Mouse (Mus musculus): Measurements from ENCODE around the gene Stac. TPM values are rescaled to one million over a fixed set of nuclear protein-coding genes. Genes with fewer than 3 reads are reported as not detected.

Stac gene
- not detected in 2 replicates for total RNA-seq (2017)

GRCm38 (mm10) chr9:111689680-111690483, at the start of gene Stac:
Gene Stac, minus strand, starts transcription at chr9:111690348.
- ATAC-seq (replicated peaks; ENCODE audit: low read depth, poor library complexity, severe bottlenecking) = no peak

DNA sequence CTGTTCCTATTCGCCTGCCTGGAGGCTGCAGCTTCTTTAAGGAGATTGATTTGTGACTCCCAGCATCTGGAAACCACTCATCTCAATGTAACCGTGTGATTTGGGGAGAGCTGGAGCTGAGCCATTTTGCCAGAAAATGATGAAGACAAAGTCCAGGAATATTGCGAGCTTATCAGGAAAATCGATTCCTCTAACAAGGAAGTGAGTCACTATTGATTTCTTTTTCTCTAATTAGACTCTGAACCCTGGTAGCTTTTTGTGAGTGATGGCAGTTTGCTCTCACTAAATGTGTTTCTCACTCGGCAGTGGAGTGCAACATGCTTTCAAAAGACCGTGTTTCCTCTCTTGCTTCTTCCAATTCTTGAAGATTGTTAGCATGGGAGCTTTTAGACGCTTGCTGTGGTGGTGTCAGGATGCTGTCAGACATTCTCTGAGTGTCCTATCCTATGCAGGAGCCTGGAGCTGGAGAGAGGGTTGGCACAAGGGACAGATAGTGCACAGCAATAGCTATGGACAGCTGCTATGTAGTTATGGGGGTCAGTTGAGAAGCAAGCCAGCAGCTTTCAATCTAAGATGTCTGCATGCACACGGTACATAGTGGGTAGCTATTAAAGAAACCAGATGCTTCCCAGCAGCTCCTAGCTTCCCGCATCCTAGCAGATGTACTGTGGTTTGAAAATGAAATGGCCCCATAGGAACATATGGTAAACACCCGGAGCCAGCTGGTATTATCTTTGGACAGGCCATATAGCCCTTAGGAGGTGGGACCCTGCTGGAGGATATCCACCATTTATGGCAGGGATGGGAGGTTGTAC, 49.5 kb upstream of the Stac start:
- ATAC-seq (replicated peaks; ENCODE audit: low read depth, poor library complexity, severe bottlenecking) = no peak

GRCm38 (mm10) chr9:111739026-111739425, 48.9 kb upstream of the Stac start:
- no peak for ATAC-seq (replicated peaks; ENCODE audit: low read depth, poor library complexity, severe bottlenecking)

DNA sequence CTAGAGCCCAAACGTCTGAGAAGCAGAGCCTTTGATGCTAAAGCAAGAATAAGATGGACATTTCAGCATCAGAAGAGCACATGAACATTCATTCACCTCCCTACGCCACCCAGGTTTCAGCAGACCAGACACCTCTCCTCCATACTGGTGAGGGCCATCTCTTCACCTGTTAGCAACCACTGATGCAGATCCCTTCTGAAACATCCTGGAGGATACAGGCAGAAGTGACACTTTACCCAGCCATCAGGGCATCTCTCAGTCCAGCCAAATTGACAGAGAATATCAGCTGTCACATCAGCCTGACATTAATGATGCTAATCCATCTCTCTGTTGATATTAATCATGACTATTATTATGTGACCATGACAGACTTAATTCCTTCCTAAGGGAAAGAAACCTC, 47.6 kb upstream of the Stac start:
- no peak for ATAC-seq (replicated peaks; ENCODE audit: low read depth, poor library complexity, severe bottlenecking)

DNA sequence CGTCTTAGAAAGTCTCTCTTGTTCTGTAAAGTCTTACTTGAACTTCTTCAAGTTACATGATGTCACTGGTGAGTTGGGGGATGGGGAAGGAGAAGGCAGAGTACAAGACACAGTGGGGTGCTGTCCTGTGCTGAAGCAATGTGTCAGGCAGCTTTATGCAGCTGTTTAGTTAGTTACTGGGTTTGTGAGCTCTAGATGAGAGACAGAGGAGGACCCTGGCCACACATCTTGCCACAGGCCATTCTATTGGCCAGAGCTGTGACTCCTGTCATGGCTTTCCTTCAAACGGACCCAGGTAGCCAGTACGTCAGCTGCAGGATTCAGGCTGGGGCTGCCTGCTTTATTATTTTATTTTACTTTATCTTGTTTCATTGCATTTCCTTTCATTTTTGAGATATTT, 45.8 kb upstream of the Stac start:
- no peak for ATAC-seq (replicated peaks; ENCODE audit: low read depth, poor library complexity, severe bottlenecking)

- ATAC-seq (replicated peaks; ENCODE audit: low read depth, poor library complexity, severe bottlenecking) = no peak
These were observed 42.0 kb upstream of the Stac start for GRCm38 (mm10) chr9:111731939-111732670.

DNA sequence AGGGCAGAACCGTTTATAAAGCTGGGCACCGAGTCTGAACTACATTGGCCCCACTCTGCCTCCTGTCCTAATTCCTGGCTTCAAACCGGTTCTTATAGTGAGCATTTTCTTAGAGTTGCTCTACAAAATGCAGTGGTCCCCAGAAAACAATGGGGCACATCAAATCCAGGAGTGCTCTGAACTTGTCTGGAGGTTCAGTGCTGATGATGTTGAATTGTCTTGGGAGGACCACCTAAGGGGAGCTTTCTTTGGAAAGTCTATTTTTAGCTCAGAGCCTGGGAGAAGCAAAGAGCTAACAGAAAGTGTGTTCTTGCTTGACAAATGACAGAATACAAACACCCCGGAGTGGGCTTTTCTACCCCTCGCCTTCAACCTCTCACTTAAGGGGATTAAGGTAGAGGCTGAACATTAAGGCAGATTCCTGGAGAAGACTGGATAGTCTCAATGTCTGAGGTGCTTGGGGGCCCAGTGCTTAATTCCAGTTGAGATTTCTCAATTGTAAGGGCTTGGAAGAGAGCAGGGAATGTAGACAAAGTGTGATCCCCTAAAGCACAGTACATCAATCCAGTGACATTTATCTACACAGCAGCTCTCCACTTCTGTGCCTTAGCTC, 34.9 kb upstream of the Stac start:
- no peak for ATAC-seq (replicated peaks; ENCODE audit: low read depth, poor library complexity, severe bottlenecking)

DNA sequence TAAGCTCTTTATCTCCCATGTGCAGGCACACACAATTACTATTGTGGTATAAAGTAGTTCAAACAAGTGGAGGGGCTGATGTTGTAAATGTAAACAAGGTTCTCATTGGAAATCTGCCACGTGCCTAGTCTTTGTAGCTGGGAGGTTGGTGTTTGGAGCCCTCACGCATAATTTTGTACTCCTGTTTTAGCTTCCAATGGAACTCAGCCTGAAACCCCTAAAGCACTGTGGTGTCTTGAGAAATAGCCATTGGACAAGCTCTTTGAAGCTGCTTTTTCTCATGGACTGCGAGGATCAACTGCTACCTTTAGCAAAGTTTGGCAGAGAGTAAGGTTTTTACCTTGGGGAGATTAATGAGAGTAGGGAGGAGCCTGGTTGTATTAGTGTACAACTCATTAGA, 24.3 kb upstream of the Stac start:
- no peak for ATAC-seq (replicated peaks; ENCODE audit: low read depth, poor library complexity, severe bottlenecking)

- ATAC-seq (replicated peaks; ENCODE audit: low read depth, poor library complexity, severe bottlenecking) = no peak
These were observed 10.0 kb upstream of the Stac start for GRCm38 (mm10) chr9:111700101-111700500.

- ATAC-seq (replicated peaks; ENCODE audit: low read depth, poor library complexity, severe bottlenecking) = no peak
These were observed 322 bp upstream of the Stac start for GRCm38 (mm10) chr9:111690484-111690855.

GRCm38 (mm10) chr9:111689146-111689545, 1.0 kb downstream of the Stac start:
- no peak for ATAC-seq (replicated peaks; ENCODE audit: low read depth, poor library complexity, severe bottlenecking)

- ATAC-seq (replicated peaks; ENCODE audit: low read depth, poor library complexity, severe bottlenecking) = no peak
These were observed 6.0 kb downstream of the Stac start for GRCm38 (mm10) chr9:111684170-111684569.

DNA sequence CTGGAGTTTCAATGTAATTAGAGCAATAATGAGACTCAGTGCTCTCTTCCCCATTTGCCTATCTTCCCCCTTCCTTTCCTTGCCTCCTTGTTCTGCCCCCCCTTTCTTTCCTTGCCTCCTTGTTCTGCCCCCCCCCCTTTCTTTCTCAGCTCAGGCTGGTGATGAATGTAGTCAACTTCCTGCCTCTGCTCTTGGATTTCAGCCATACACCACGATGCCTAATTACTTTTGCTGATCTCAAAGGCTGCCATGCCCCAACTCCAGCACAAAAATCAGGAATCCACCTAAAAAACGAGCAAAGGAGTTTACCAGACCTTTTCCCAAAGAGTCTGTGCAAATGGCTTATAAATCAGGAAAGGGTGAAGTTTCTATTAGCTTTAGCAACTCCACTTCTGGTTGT, 10.6 kb downstream of the Stac start:
- no peak for ATAC-seq (replicated peaks; ENCODE audit: low read depth, poor library complexity, severe bottlenecking)

GRCm38 (mm10) chr9:111669816-111670215, 20.3 kb downstream of the Stac start:
- no peak for ATAC-seq (replicated peaks; ENCODE audit: low read depth, poor library complexity, severe bottlenecking)

GRCm38 (mm10) chr9:111655066-111655465, 35.1 kb downstream of the Stac start:
- ATAC-seq (replicated peaks; ENCODE audit: low read depth, poor library complexity, severe bottlenecking) = no peak

- no peak for ATAC-seq (replicated peaks; ENCODE audit: low read depth, poor library complexity, severe bottlenecking)
These were observed 45.9 kb downstream of the Stac start for GRCm38 (mm10) chr9:111644228-111644627.

DNA sequence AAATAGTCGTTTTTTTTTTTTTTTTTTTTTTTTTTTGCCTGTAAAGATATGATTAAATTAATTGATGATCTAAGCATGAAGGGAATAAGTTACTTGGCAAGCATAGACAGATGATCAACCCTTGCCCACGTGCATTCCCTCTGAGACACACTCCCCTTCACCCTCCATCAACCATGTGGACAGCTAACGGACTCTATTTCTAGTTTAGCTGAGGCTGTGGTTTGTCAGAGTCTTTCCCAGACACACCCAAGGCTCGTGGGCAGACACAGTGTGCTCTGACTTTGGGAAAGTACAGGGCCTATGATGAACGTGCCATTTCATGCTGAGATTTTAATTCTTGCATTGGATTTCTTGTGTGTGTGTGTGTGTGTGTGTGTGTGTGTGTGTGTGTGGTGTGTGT, 46.8 kb downstream of the Stac start:
- ATAC-seq (replicated peaks; ENCODE audit: low read depth, poor library complexity, severe bottlenecking) = no peak

DNA sequence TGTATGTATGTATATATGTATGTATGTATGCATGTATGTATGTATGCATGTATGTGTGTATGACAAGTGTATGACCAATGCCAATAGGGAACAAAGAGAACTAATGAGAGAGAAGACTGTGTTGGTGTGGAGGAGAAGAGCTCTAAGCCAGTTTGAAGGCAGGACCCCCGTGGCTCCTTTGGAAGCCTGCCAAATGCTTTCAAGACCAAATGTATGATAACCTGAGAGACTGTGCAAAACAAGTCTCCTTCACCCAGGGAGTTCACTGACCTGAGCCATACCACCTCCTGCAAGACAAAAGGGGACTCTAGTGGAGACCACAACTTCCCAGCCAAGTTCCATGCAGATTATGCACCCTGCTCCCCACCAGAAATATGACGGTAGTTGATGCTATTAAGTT, 52.5 kb downstream of the Stac start:
- ATAC-seq (replicated peaks; ENCODE audit: low read depth, poor library complexity, severe bottlenecking) = no peak

- no peak for ATAC-seq (replicated peaks; ENCODE audit: low read depth, poor library complexity, severe bottlenecking)
These were observed 57.3 kb downstream of the Stac start for GRCm38 (mm10) chr9:111632833-111633232.

DNA sequence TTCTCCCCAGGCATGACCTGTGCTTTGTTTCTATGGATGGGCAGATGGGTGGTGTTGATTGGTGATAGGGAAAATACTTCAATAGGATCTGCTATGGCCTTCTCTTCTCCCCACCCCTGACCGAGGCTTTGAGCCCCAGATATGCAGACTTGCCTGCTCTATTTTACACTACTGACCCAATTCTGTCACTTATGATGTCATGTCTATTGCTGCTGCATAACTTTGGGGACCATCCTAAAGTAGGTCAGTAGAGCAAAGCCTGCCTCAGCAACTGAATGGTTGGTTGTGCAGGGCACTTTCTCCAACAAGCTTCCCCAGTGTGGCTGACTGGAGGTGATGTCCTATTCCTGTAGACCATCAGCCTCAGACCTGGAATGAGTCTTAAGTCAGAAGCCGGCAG, 69.0 kb downstream of the Stac start:
- ATAC-seq (replicated peaks; ENCODE audit: low read depth, poor library complexity, severe bottlenecking) = no peak

All from common myeloid progenitor, adult 5-6 weeks (primary cell).